In genomic region chr19:11611541-11611945, GRCm38 (mm10) we compare ENCODE assay signal across 8 mouse cellular contexts. TPM values are rescaled to one million over a fixed set of nuclear protein-coding genes. Genes with fewer than 3 reads are reported as not detected.
DNase-seq lines count a peak whose midpoint lies in the region; ATAC-seq and TF ChIP-seq lines count a peak whose summit lies in the region.

No protein-coding gene starts in this region.

- TF ChIP-seq CTCF in kidney, postnatal 0 days (IDR thresholded peaks at IDR 0.05; ENCODE audit: low read depth) = peak; percentile 72

- no peaks in the 10 kb centered on the region for H3K36me3 ChIP-seq in forebrain, embryonic 14.5 days (ENCODE audit: control insufficient read depth, insufficient read depth, low read length)
- no peaks in the 10 kb centered on the region for H3K36me3 ChIP-seq in kidney, postnatal 0 days (ENCODE audit: insufficient read depth, low read length)
- H3K36me3 ChIP-seq in liver, embryonic 16.5 days (ENCODE audit: control insufficient read depth, insufficient read depth) = no peaks in the 10 kb centered on the region
- H3K36me3 ChIP-seq in neural tube, embryonic 12.5 days = no peaks in the 10 kb centered on the region

- DNase-seq in thymus, postnatal 14 days = peak; percentile 21
- no peak for DNase-seq in thymus, adult 18-20 months
- DNase-seq in adipocyte (ENCODE audit: low spot score) = peak; percentile 26
- DNase-seq in forebrain, embryonic 14.5 days (ENCODE audit: low spot score) = peak; percentile 76
- peak; percentile 87 for DNase-seq in kidney, postnatal 0 days (ENCODE audit: low spot score)
- DNase-seq in ovary, postnatal 10 days (ENCODE audit: low spot score) = no peak

- 39% methylated on average over 6 of the region's 6 CpGs for WGBS in forebrain, embryonic 14.5 days
- 15% methylated on average over 6 of the region's 6 CpGs for WGBS in kidney, postnatal 0 days
- 6% methylated on average over 6 of the region's 6 CpGs for WGBS in liver, embryonic 16.5 days (ENCODE audit: insufficient replicate concordance)
- WGBS in neural tube, embryonic 12.5 days = 33% methylated on average over 6 of the region's 6 CpGs

- peak; percentile 62; the same call in 1 of the 2 replicates for ATAC-seq in forebrain, embryonic 14.5 days
- ATAC-seq in kidney, postnatal 0 days (replicated peaks; ENCODE audit: low FRiP score, low read depth) = 0 out of 2 replicates have a peak, but pooled peaks have one; percentile 54
- 0 out of 2 replicates have a peak, but pooled peaks have one; percentile 37 for ATAC-seq in liver, embryonic 16.5 days (ENCODE audit: low read depth)
- ATAC-seq in neural tube, embryonic 12.5 days (ENCODE audit: low FRiP score, low read depth) = peak; percentile 69

- no peaks in the 10 kb centered on the region for H3K27me3 ChIP-seq in forebrain, embryonic 14.5 days (replicated peaks; ENCODE audit: control insufficient read depth, insufficient read depth, low read length)
- H3K27me3 ChIP-seq in kidney, postnatal 0 days (ENCODE audit: insufficient read depth, low read length) = no peaks in the 10 kb centered on the region
- H3K27me3 ChIP-seq in liver, embryonic 16.5 days (ENCODE audit: control insufficient read depth, insufficient read depth, low read depth, low read length) = no peaks in the 10 kb centered on the region
- no peaks in the 10 kb centered on the region for H3K27me3 ChIP-seq in neural tube, embryonic 12.5 days (replicated peaks)

- no peak overlapping the region for H3K4me2 ChIP-seq in forebrain, embryonic 14.5 days (ENCODE audit: low read length)
- no peak overlapping the region for H3K4me2 ChIP-seq in kidney, postnatal 0 days (ENCODE audit: low read length)
- H3K4me2 ChIP-seq in liver, embryonic 16.5 days (ENCODE audit: low read depth, low read length) = no peak overlapping the region
- no peak overlapping the region for H3K4me2 ChIP-seq in neural tube, embryonic 12.5 days (replicated peaks)

- no peak overlapping the region for H3K4me3 ChIP-seq in forebrain, embryonic 14.5 days (ENCODE audit: low read depth, low read length)
- no peak overlapping the region for H3K4me3 ChIP-seq in kidney, postnatal 0 days (replicated peaks; ENCODE audit: low read depth, low read length)
- no peak overlapping the region for H3K4me3 ChIP-seq in liver, embryonic 16.5 days (ENCODE audit: low read depth, low read length)
- no peak overlapping the region for H3K4me3 ChIP-seq in neural tube, embryonic 12.5 days

- H3K9me3 ChIP-seq in forebrain, embryonic 14.5 days (replicated peaks; ENCODE audit: control insufficient read depth, low read length) = no peaks in the 10 kb centered on the region
- H3K9me3 ChIP-seq in kidney, postnatal 0 days (replicated peaks; ENCODE audit: low read length) = no peaks in the 10 kb centered on the region
- no peaks in the 10 kb centered on the region for H3K9me3 ChIP-seq in liver, embryonic 16.5 days (replicated peaks; ENCODE audit: control insufficient read depth, low read length)
- no peaks in the 10 kb centered on the region for H3K9me3 ChIP-seq in neural tube, embryonic 12.5 days

- no peak overlapping the region for H3K27ac ChIP-seq in forebrain, embryonic 14.5 days (ENCODE audit: low read depth, low read length)
- no peak overlapping the region for H3K27ac ChIP-seq in kidney, postnatal 0 days
- H3K27ac ChIP-seq in liver, embryonic 16.5 days (ENCODE audit: low read length) = no peak overlapping the region
- no peak overlapping the region for H3K27ac ChIP-seq in neural tube, embryonic 12.5 days

- no peak overlapping the region for H3K9ac ChIP-seq in forebrain, embryonic 14.5 days (ENCODE audit: low read length)
- no peak overlapping the region for H3K9ac ChIP-seq in kidney, postnatal 0 days (ENCODE audit: low read depth, low read length)
- no peak overlapping the region for H3K9ac ChIP-seq in liver, embryonic 16.5 days (ENCODE audit: low read depth, low read length)
- no peak overlapping the region for H3K9ac ChIP-seq in neural tube, embryonic 12.5 days

- no peaks in the 10 kb centered on the region for H3K4me1 ChIP-seq in forebrain, embryonic 14.5 days (ENCODE audit: control insufficient read depth, insufficient read depth, low read length)
- no peaks in the 10 kb centered on the region for H3K4me1 ChIP-seq in kidney, postnatal 0 days (replicated peaks; ENCODE audit: insufficient read depth, low read length)
- peaks cover 5% of the 10 kb centered on the region; the same call in 1 of the 2 replicates for H3K4me1 ChIP-seq in liver, embryonic 16.5 days (ENCODE audit: control insufficient read depth, low read depth, low read length)
- no peaks in the 10 kb centered on the region for H3K4me1 ChIP-seq in neural tube, embryonic 12.5 days

RNA-seq across cellular contexts. Expression of gene Ms4a6d, which starts 6.9 kb away (rescaled TPM):
- 2.7 and 2.8 TPM in 2 replicates for polyA plus RNA-seq in forebrain, embryonic 14.5 days (2014; fragmentation: Nextera tagmentation; extraction: Ambion mirVana)
- 4.7 and 8.0 TPM in 2 replicates for polyA plus RNA-seq in kidney, postnatal 0 days (2015; fragmentation: Nextera tagmentation; extraction: Ambion mirVana)
- 4.9 TPM in 2 replicates for polyA plus RNA-seq in liver, embryonic 16.5 days (2015; fragmentation: Nextera tagmentation; extraction: Ambion mirVana)
- 2.0 and 2.4 TPM in 2 replicates for polyA plus RNA-seq in neural tube, embryonic 12.5 days (2016; fragmentation: Nextera tagmentation; extraction: Ambion mirVana)

RNA-seq across cellular contexts. Expression of gene Ms4a2, which starts 12.0 kb away (rescaled TPM):
- polyA plus RNA-seq in forebrain, embryonic 14.5 days (2014; fragmentation: Nextera tagmentation; extraction: Ambion mirVana) = not detected in 2 replicates
- polyA plus RNA-seq in kidney, postnatal 0 days (2015; fragmentation: Nextera tagmentation; extraction: Ambion mirVana) = 4.6 and 4.8 TPM in 2 replicates
- polyA plus RNA-seq in liver, embryonic 16.5 days (2015; fragmentation: Nextera tagmentation; extraction: Ambion mirVana) = 0.74 and 1.1 TPM in 2 replicates
- polyA plus RNA-seq in neural tube, embryonic 12.5 days (2016; fragmentation: Nextera tagmentation; extraction: Ambion mirVana) = 0.10 and 0.29 TPM in 2 replicates

RNA-seq across cellular contexts. Expression of gene Ms4a3, which starts 29.1 kb away (rescaled TPM):
- not detected in 2 replicates for polyA plus RNA-seq in forebrain, embryonic 14.5 days (2014; fragmentation: Nextera tagmentation; extraction: Ambion mirVana)
- not detected in 2 replicates for polyA plus RNA-seq in kidney, postnatal 0 days (2015; fragmentation: Nextera tagmentation; extraction: Ambion mirVana)
- 29.8 and 33.2 TPM in 2 replicates for polyA plus RNA-seq in liver, embryonic 16.5 days (2015; fragmentation: Nextera tagmentation; extraction: Ambion mirVana)
- not detected in 2 replicates for polyA plus RNA-seq in neural tube, embryonic 12.5 days (2016; fragmentation: Nextera tagmentation; extraction: Ambion mirVana)

RNA-seq across cellular contexts. Expression of gene Oosp2, which starts 48.8 kb away (rescaled TPM):
- not detected in 2 replicates for polyA plus RNA-seq in forebrain, embryonic 14.5 days (2014; fragmentation: Nextera tagmentation; extraction: Ambion mirVana)
- not detected in 2 replicates for polyA plus RNA-seq in kidney, postnatal 0 days (2015; fragmentation: Nextera tagmentation; extraction: Ambion mirVana)
- polyA plus RNA-seq in liver, embryonic 16.5 days (2015; fragmentation: Nextera tagmentation; extraction: Ambion mirVana) = 0.13 and 0.26 TPM in 2 replicates
- not detected in 2 replicates for polyA plus RNA-seq in neural tube, embryonic 12.5 days (2016; fragmentation: Nextera tagmentation; extraction: Ambion mirVana)

Comparison
In these comparisons a context has a peak if more than half of its experiments do, and no peak if none do; other contexts are left out.
1. DNase-seq: peak in thymus, postnatal 14 days (single experiment), adipocyte (single experiment), forebrain, embryonic 14.5 days (single experiment) and kidney, postnatal 0 days (single experiment); none in thymus, adult 18-20 months (0 of 2) and ovary, postnatal 10 days (single experiment).
2. RNA of gene Ms4a3, which starts 29.1 kb away (polyA plus RNA-seq): 29.8 to 33.2 TPM in liver, embryonic 16.5 days; not detected in forebrain, embryonic 14.5 days, not detected in neural tube, embryonic 12.5 days and not detected in kidney, postnatal 0 days; every median in the first group is over 10 times any median in the second.
3. Peak in every context shown above with its lines, with median percentiles within 50 percentile points of each other: ATAC-seq.